Comparison of ENCODE assay signal across 8 mouse cellular contexts in the genomic region with DNA sequence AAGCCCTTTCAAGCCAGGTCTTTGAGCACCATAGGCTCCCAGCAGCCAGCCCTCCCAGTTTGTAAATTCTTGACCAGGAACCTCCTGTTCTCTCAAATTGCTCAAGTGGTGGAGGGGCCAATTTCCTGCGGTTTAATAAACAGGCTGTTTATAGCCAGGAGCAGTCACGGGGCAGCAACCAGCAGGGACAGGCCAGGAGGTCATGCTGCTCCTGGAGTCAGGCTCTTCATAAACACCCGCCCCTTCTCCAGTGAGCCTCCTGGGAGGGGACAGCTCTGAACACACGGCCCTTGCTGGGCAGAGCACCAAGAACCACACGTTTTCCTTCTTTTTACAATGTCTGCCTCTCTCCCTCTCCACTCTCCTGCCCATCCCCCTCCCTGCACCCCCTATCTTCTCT. TPM values are rescaled to one million over a fixed set of nuclear protein-coding genes. Genes with fewer than 3 reads are reported as not detected.
DNase-seq lines count a peak whose midpoint lies in the region; ATAC-seq and TF ChIP-seq lines count a peak whose summit lies in the region.

No protein-coding gene starts in this region.

- TF ChIP-seq POLR2A in cerebellum, adult 2 months (IDR thresholded peaks at IDR 0.05; ENCODE audit: borderline replicate concordance, insufficient read depth, low read length) = no peak

- H3K9ac ChIP-seq in heart, embryonic 15.5 days = no peak overlapping the region
- H3K9ac ChIP-seq in limb, embryonic 12.5 days (replicated peaks) = no peak overlapping the region

- H3K4me2 ChIP-seq in heart, embryonic 15.5 days = no peak overlapping the region
- peak overlapping the region; percentile 6; the same call in 1 of the 2 replicates for H3K4me2 ChIP-seq in limb, embryonic 12.5 days

- H3K4me3 ChIP-seq in heart, embryonic 15.5 days = no peak overlapping the region
- no peak overlapping the region for H3K4me3 ChIP-seq in limb, embryonic 12.5 days (replicated peaks)
- H3K4me3 ChIP-seq in cerebellum, adult 2 months (replicated peaks; ENCODE audit: insufficient read depth, low read depth, low read length) = no peak overlapping the region

- ATAC-seq in common myeloid progenitor, adult 5-6 weeks (replicated peaks; ENCODE audit: low read depth, poor library complexity, severe bottlenecking) = peak; percentile 53
- ATAC-seq in heart, embryonic 15.5 days (replicated peaks; ENCODE audit: insufficient number of reproducible peaks, insufficient read depth, low FRiP score, low read depth) = 0 out of 2 replicates have a peak, but pooled peaks have one; percentile 32
- ATAC-seq in limb, embryonic 12.5 days (ENCODE audit: insufficient number of reproducible peaks, insufficient read depth, low FRiP score, low TSS enrichment, low read depth) = 0 out of 2 replicates have a peak, but pooled peaks have one; percentile 63
- ATAC-seq in monocyte, adult 5-6 weeks (replicated peaks; ENCODE audit: insufficient number of reproducible peaks, low FRiP score, low TSS enrichment, poor library complexity, severe bottlenecking) = peak; percentile 60

- no peaks in the 10 kb centered on the region for H3K9me3 ChIP-seq in heart, embryonic 15.5 days (replicated peaks)
- no peaks in the 10 kb centered on the region for H3K9me3 ChIP-seq in limb, embryonic 12.5 days

- peak; percentile 49 for DNase-seq in MN1 (ENCODE audit: low spot score)
- DNase-seq in frontal cortex, postnatal 10 days (ENCODE audit: low spot score in 2 of 2) = no peak
- no peak for DNase-seq in cerebellum, adult 2 months
- no peak for DNase-seq in retina, embryonic 14.5 days (ENCODE audit: low spot score)

- 23% methylated on average over 5 of the region's 5 CpGs for WGBS in heart, embryonic 15.5 days
- WGBS in limb, embryonic 12.5 days = 5% methylated on average over 5 of the region's 5 CpGs
- 23% methylated on average over 5 of the region's 5 CpGs for WGBS in cerebellum, adult 2 months

- TF ChIP-seq CTCF in cerebellum, adult 2 months (IDR thresholded peaks at IDR 0.05; ENCODE audit: borderline replicate concordance, insufficient read depth, low read depth, low read length) = no peak

- no peaks in the 10 kb centered on the region for H3K27me3 ChIP-seq in heart, embryonic 15.5 days
- peaks cover 37% of the 10 kb centered on the region for H3K27me3 ChIP-seq in limb, embryonic 12.5 days
- no peaks in the 10 kb centered on the region for H3K27me3 ChIP-seq in cerebellum, adult 2 months (ENCODE audit: control insufficient read depth, insufficient read depth, low read length)

- H3K4me1 ChIP-seq in heart, embryonic 15.5 days (replicated peaks) = peaks cover 41% of the 10 kb centered on the region
- H3K4me1 ChIP-seq in limb, embryonic 12.5 days (replicated peaks) = peaks cover 16% of the 10 kb centered on the region
- H3K4me1 ChIP-seq in cerebellum, adult 2 months (ENCODE audit: control insufficient read depth, insufficient read depth, low read length) = no peaks in the 10 kb centered on the region

- H3K27ac ChIP-seq in heart, embryonic 15.5 days = peak overlapping the region; percentile 48
- 0 out of 2 replicates have a peak overlapping the region, but pooled peaks have one; percentile 41 for H3K27ac ChIP-seq in limb, embryonic 12.5 days
- H3K27ac ChIP-seq in cerebellum, adult 2 months (ENCODE audit: insufficient read depth, low read length) = no peak overlapping the region

- H3K36me3 ChIP-seq in heart, embryonic 15.5 days = no peaks in the 10 kb centered on the region
- no peaks in the 10 kb centered on the region for H3K36me3 ChIP-seq in limb, embryonic 12.5 days

RNA-seq across cellular contexts. Expression of a gene that starts 17.3 kb away (rescaled TPM):
- 0.23 and 0.29 TPM in 2 replicates for total RNA-seq in common myeloid progenitor, adult 5-6 weeks (2017)
- 751 and 850 TPM in 2 replicates for polyA plus RNA-seq in heart, embryonic 15.5 days (2015; fragmentation: Nextera tagmentation; extraction: Ambion mirVana)
- 31.0 and 36.4 TPM in 2 replicates for polyA plus RNA-seq in limb, embryonic 12.5 days (2016; fragmentation: Nextera tagmentation; extraction: Ambion mirVana)
- total RNA-seq in monocyte, adult 5-6 weeks (2017) = 0.29 TPM in 1 of 3 replicates, not detected in the others
- 14.2 and 15.5 TPM in 2 replicates for polyA plus RNA-seq in cerebellum, adult 2 months (2012; rRNA removed)

RNA-seq across cellular contexts. Expression of a gene that starts 18.8 kb away (rescaled TPM):
- total RNA-seq in common myeloid progenitor, adult 5-6 weeks (2017) = 473 and 553 TPM in 2 replicates
- 497 and 753 TPM in 2 replicates for polyA plus RNA-seq in heart, embryonic 15.5 days (2015; fragmentation: Nextera tagmentation; extraction: Ambion mirVana)
- polyA plus RNA-seq in limb, embryonic 12.5 days (2016; fragmentation: Nextera tagmentation; extraction: Ambion mirVana) = 678 and 697 TPM in 2 replicates
- total RNA-seq in monocyte, adult 5-6 weeks (2017) = 266 to 549 TPM (median 344 TPM) in 3 replicates
- polyA plus RNA-seq in cerebellum, adult 2 months (2012; rRNA removed) = 786 and 797 TPM in 2 replicates

RNA-seq across cellular contexts. Expression of a gene that starts 24.2 kb away (rescaled TPM):
- 0.63 and 16.5 TPM in 2 replicates for total RNA-seq in common myeloid progenitor, adult 5-6 weeks (2017)
- 17.5 and 24.7 TPM in 2 replicates for polyA plus RNA-seq in heart, embryonic 15.5 days (2015; fragmentation: Nextera tagmentation; extraction: Ambion mirVana)
- 6.1 and 14.0 TPM in 2 replicates for polyA plus RNA-seq in limb, embryonic 12.5 days (2016; fragmentation: Nextera tagmentation; extraction: Ambion mirVana)
- total RNA-seq in monocyte, adult 5-6 weeks (2017) = 1.1 to 9.4 TPM (median 4.3 TPM) in 3 replicates
- polyA plus RNA-seq in cerebellum, adult 2 months (2012; rRNA removed) = 18.8 and 24.3 TPM in 2 replicates

Comparison
In these comparisons a context has a peak if more than half of its experiments do, and no peak if none do; other contexts are left out.
1. RNA of a gene that starts 17.3 kb away (polyA plus RNA-seq): 751 to 850 TPM in heart, embryonic 15.5 days; 31.0 to 36.4 TPM in limb, embryonic 12.5 days and 14.2 to 15.5 TPM in cerebellum, adult 2 months; every median in the first group is over 10 times any median in the second.
2. Peak in every context shown above with its lines, with median percentiles within 50 percentile points of each other: ATAC-seq.